Mouse (Mus musculus): ENCODE measurements at regions not wholly inside any gene's neighbourhood (a gene's known extent, or its start where the extent isn't known, plus 50 kb on each side); places are given as distances from the start of the nearest gene placed in this dataset.
"Not testable (repeated sequence)": the region's sequence is repeated elsewhere in the genome, so short reads cannot be mapped to it uniquely, and the experiment has no call there.

DNA sequence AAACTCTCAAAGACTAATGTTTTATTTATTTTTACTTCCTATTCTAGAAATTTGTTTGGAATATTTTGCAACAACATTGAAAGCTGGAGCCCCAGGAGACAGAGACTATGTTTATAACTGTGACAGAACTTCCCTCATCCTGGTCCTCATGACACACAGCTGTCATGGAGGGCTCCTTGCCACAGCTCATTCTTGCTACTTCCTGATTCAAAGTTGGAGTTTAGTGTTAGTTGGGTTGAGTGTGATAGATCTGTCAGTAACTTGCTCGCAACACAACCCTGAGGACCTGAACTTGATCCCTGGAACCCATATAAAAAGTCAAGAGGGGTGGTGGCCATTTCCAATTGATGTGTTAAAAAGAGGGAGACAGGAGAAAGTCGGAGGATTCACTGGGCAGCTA lies 328.3 kb upstream of the Nox3 start:
- Histone ChIP-seq H3K27me3 (ENCODE audit: control insufficient read depth, insufficient read depth, low read length, poor library complexity, severe bottlenecking) (no peaks in the 10 kb centered on the region), H3K36me3 (ENCODE audit: control insufficient read depth, insufficient read depth, low read length, poor library complexity, severe bottlenecking) (no peaks in the 10 kb centered on the region)

DNA sequence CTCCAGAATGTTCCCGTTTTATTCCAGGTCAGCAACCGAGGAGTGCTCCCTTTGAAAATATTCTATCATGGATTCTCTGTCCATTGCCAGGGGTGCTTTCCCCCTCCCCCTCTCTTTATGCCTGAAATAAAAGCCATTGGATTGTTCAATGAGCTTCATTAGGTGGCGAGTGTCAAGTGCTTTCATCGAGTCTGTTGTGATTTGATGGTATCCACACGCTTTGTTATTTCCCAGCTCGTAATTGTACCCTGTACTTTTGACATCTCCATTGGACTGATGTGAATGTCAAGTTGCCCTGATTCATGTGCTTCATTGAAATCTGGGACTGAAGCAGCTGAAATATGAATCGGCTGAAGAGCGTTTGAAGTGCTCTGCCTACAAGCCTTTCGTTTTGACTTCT lies 333.1 kb upstream of the Nox3 start:
- no peak for DNase-seq (ENCODE audit: low read depth, low spot score)
- no peaks in the 10 kb centered on the region for H3K27me3 ChIP-seq (ENCODE audit: control insufficient read depth, insufficient read depth, low read length, poor library complexity, severe bottlenecking)
- no peaks in the 10 kb centered on the region for H3K36me3 ChIP-seq (ENCODE audit: control insufficient read depth, insufficient read depth, low read length, poor library complexity, severe bottlenecking)

More for the DNA sequence above, 328.3 kb upstream of the Nox3 start:
- no peak for DNase-seq (ENCODE audit: low read depth, low spot score)

DNA sequence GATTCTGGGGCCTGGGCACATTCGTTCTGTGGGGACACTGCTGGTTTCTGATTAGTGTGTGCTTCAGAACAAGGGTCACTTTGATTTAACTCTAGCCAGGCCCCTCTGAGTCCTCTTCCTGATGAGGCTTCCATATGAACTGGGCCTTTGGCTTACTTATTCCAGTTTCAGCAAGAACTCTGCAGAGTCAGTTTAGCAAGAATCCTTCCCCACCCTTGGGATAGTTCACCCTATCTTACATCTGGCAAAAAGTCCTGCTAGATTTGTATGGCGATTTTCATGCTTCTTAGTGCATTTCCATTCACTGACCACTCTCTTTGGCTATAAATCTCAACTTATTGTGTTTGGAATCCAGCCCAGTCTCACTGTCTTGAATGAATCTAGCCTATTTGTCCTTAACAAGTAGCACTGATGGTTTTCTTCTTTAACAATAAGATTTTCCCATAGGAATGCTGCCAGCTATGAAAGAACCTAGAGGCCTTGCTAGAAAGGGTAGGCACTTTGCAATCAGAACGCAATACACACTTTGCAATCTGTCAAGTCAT lies 338.8 kb upstream of the Nox3 start:
- no peak for DNase-seq (ENCODE audit: low read depth, low spot score)
- H3K36me3 ChIP-seq (ENCODE audit: control insufficient read depth, insufficient read depth, low read length, poor library complexity, severe bottlenecking) = no peaks in the 10 kb centered on the region
- H3K27me3 ChIP-seq (ENCODE audit: control insufficient read depth, insufficient read depth, low read length, poor library complexity, severe bottlenecking) = no peaks in the 10 kb centered on the region

DNA sequence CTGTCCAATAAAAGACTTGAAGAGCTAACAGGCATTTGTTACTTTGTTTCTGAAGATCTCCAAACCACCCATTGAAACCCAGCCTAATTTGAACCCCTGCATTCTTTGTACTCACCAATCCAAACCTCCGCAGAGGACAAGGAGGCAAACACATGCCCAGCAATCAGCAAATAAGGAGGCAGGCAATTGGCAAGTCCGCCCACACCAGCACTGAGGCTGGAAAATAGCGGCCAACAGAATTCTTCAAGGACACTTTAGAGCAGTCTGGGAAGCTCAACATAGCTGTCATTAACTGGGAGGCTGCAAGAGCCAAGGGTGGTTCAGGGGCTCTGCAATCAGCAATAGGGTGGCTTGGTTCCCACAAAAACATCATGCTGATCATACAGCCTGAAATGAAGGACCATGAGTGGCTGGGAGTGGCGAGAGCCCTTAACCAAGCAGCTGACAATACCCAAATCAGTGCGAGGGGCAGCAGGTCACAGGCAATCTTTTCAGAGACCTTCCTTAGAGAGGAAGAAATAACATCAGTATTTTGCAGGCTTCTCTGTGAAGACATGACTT lies 344.1 kb upstream of the Nox3 start:
- no peak for DNase-seq (ENCODE audit: low read depth, low spot score)
- Histone ChIP-seq H3K36me3 (ENCODE audit: control insufficient read depth, insufficient read depth, low read length, poor library complexity, severe bottlenecking) (no peaks in the 10 kb centered on the region), H3K27me3 (ENCODE audit: control insufficient read depth, insufficient read depth, low read length, poor library complexity, severe bottlenecking) (no peaks in the 10 kb centered on the region)

DNA sequence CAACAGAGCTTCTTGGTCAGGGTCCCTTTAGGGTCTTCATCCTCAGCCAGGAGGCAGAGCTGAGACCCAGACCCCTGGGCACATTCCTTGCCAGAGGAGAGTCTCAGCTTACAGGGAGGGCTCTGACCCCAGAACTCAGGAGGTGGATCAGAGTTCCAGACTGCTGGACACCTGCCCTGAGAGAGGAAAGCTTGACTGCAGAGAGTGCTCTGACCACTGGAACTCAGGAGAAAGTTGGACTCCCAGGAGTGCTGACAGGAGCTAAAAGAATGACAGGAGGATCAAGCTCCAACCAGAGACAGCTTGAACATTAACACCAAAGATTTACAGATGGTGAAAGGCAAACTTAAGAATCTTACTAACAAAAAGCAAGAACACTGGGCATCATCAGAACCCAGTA lies 364.1 kb upstream of the Nox3 start:
- H3K27me3 ChIP-seq (ENCODE audit: control insufficient read depth, insufficient read depth, low read length, poor library complexity, severe bottlenecking); DNase-seq (ENCODE audit: low read depth, low spot score); H3K36me3 ChIP-seq (ENCODE audit: control insufficient read depth, insufficient read depth, low read length, poor library complexity, severe bottlenecking): not testable (repeated sequence)

DNA sequence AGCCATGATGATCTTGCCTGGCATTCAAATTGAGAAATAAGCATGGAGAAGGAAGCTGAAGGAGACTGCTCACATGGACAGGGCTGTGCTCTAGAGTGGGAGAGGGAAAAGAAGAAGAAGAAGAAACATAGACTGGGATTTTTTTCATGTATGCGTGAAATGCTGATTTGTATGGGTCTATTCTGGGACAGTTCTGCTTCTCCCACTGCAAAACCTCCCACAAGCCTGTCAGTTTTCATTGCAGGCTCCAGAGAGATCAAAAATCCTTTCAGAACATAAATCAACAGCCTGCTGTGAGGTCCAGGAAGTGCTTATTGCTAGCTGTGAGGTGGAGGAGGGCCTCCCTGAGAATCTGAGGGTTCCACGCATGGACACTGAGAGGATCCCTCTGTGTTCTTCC lies 377.3 kb upstream of the Nox3 start:
- Histone ChIP-seq H3K27me3 (ENCODE audit: control insufficient read depth, insufficient read depth, low read length, poor library complexity, severe bottlenecking) (no peaks in the 10 kb centered on the region), H3K36me3 (ENCODE audit: control insufficient read depth, insufficient read depth, low read length, poor library complexity, severe bottlenecking) (no peaks in the 10 kb centered on the region)
- no peak for DNase-seq (ENCODE audit: low read depth, low spot score)

DNA sequence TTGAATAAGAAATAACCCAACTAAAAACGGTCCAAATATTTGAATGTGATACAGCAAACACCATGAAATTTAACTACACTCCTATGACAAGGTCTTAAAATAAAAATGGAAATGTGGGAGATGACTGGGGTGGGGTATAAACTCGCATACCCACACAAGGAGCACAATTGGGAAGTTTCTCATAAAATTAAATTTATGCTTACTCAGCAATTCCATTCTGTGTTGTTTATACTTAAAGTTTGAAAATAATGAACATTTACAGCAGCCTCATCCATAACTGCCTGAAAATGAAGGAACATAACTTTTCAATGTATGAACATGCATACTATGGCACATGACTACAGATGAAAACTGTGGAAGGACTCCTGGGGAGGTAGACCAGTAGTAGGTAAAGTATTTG lies 384.5 kb upstream of the Nox3 start:
- DNase-seq (ENCODE audit: low read depth, low spot score) = no peak
- H3K36me3 ChIP-seq (ENCODE audit: control insufficient read depth, insufficient read depth, low read length, poor library complexity, severe bottlenecking) = no peaks in the 10 kb centered on the region
- no peaks in the 10 kb centered on the region for H3K27me3 ChIP-seq (ENCODE audit: control insufficient read depth, insufficient read depth, low read length, poor library complexity, severe bottlenecking)

DNA sequence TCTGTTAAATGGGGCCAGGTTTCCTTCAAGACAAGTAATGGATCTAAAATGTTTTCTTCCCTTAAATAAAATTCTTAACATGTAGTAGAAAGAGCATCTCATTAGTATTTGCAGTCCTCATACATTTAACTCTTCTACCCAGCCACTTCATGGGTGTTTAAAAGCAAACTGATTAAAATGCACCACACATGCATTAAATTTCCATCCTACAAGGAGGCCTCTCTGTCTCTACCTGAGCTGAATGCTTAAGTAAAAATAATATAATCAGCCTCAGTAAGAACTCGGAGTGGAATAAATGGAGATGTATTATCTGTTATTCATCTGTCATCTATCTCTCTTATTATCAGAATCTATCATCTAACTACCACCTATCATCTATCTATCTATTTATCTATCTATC lies 398.6 kb upstream of the Nox3 start:
- H3K36me3 ChIP-seq (ENCODE audit: control insufficient read depth, insufficient read depth, low read length, poor library complexity, severe bottlenecking) = no peaks in the 10 kb centered on the region
- H3K27me3 ChIP-seq (ENCODE audit: control insufficient read depth, insufficient read depth, low read length, poor library complexity, severe bottlenecking) = no peaks in the 10 kb centered on the region
- no peak for DNase-seq (ENCODE audit: low read depth, low spot score)

DNA sequence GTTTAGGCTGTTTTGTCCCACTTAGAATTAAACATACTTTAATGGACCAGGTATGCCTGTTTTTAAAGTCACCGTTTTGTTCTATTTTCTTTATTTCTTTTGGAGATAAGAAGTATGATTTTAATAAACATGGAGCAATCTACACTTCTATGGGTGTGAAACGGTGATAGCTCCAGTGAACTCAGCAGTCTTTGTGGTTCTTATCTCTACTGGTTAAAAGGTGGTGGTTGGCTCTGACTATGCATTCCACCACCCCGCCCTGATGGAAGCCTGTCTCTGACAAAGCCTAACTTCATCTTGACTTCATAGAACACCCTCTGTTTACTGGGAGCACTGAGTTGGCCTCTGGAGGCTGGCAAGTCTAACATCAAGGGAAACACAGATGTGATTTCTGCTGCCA lies 407.3 kb upstream of the Nox3 start:
- Histone ChIP-seq H3K27me3 (ENCODE audit: control insufficient read depth, insufficient read depth, low read length, poor library complexity, severe bottlenecking) (no peaks in the 10 kb centered on the region), H3K36me3 (ENCODE audit: control insufficient read depth, insufficient read depth, low read length, poor library complexity, severe bottlenecking) (no peaks in the 10 kb centered on the region)
- DNase-seq (ENCODE audit: low read depth, low spot score) = no peak

DNA sequence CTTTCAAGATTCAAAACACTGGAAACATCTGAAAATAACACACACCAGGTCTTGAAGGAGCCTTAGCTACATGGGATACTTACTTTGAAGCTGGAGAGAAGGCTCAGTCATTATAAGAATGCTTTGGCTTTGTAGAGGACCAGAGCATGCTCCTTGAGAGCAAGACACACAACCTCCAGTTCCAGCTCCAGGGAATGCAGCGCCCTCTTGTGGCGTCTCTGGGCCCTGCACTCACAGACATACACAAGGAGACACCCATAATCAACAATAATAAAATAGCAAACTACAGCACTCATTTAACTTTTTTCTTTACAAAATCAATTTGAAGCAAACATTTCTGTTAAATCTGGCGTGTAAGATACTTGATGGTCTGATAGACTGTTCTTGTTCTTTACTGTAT lies 413.2 kb upstream of the Nox3 start:
- peak; percentile 8 for DNase-seq (ENCODE audit: low read depth, low spot score)

DNA sequence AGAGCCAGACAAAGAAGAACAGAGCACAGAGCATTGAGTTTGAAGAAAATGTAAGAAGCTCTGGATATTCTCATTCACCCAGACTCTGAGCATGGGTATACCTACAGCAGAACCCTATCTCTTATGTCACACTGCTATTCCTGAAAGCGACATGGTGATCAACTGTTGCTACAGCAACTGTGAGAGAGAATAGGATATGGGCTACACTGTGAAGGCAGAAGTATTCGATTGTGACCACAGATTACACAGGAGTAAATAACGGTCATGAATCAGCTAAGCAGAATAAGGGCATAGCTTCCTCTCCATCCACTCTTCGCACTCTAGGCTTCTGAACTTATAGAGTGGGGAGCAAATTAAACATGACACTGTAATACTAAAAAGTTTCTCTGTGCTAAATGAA lies 417.0 kb upstream of the Nox3 start:
- DNase-seq (ENCODE audit: low read depth, low spot score) = no peak
- no peaks in the 10 kb centered on the region; the same call in 1 of the 2 replicates for H3K36me3 ChIP-seq (ENCODE audit: control insufficient read depth, insufficient read depth, low read length, poor library complexity, severe bottlenecking)
- no peaks in the 10 kb centered on the region for H3K27me3 ChIP-seq (ENCODE audit: control insufficient read depth, insufficient read depth, low read length, poor library complexity, severe bottlenecking)

More for the DNA sequence above, 413.2 kb upstream of the Nox3 start:
- H3K36me3 ChIP-seq (ENCODE audit: control insufficient read depth, insufficient read depth, low read length, poor library complexity, severe bottlenecking) = no peaks in the 10 kb centered on the region
- no peaks in the 10 kb centered on the region for H3K27me3 ChIP-seq (ENCODE audit: control insufficient read depth, insufficient read depth, low read length, poor library complexity, severe bottlenecking)

DNA sequence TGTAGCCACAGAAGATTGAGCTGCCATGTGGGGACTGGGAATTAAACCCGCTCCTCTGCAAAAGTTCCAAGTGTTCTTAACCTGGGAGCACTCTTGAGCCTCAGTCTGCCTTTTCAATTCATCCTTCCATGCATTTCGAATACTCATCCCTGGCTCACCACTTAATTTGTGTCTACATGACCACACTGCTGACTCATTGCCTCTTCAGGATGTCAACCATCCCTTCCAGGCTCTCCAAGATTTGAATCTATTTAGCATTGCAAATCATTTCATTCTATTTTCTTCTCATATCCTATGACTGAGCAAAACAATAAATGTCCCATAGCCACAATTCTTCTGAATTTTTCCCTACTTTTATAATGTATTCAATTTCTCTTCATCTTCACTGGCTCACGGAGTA lies 420.4 kb upstream of the Nox3 start:
- DNase-seq (ENCODE audit: low read depth, low spot score) = no peak
- Histone ChIP-seq H3K27me3 (ENCODE audit: control insufficient read depth, insufficient read depth, low read length, poor library complexity, severe bottlenecking) (no peaks in the 10 kb centered on the region), H3K36me3 (ENCODE audit: control insufficient read depth, insufficient read depth, low read length, poor library complexity, severe bottlenecking) (no peaks in the 10 kb centered on the region; the same call in 1 of the 2 replicates)

DNA sequence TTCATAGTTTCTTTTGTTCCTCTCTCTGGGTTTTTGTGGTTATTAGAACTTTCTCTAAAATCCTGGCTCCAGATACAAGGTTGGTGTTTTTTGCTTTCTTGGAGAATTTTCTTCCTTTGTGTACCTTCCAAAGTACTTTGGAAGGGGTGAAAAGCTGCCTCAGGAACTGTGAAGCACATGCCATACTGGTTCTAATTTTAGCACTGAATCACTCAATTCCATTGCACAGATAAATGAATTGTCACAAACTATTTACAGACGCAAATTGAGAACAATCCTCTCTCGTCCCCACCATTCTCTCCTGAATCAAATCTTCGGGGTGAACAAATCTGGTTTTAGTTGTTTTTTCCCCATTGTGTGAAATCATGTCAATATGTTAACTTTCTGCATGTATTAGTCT lies 437.6 kb upstream of the Nox3 start:
- Histone ChIP-seq H3K36me3 (ENCODE audit: control insufficient read depth, insufficient read depth, low read length, poor library complexity, severe bottlenecking) (no peaks in the 10 kb centered on the region), H3K27me3 (ENCODE audit: control insufficient read depth, insufficient read depth, low read length, poor library complexity, severe bottlenecking) (no peaks in the 10 kb centered on the region)
- no peak for DNase-seq (ENCODE audit: low read depth, low spot score)

DNA sequence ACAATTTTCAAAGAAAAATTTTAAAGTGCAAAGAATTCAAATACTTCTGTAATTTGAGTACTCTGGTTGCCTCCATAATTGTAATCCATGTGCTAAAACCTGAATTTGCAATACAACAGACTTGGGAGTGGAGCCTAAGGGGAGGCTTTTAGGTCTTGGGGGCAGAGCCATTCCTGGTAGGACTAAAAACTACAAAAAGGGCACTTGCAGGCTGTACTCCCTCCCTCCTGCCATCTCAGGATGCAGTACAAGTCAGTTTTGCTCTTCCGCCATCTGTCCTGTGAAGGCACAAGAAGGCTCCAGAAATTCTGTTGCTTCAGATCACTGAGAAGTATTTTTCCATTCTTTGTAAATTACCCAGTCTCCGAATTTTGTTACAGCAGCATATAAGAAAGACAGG lies 467.4 kb upstream of the Nox3 start:
- no peaks in the 10 kb centered on the region for H3K36me3 ChIP-seq (ENCODE audit: control insufficient read depth, insufficient read depth, low read length, poor library complexity, severe bottlenecking)
- H3K27me3 ChIP-seq (ENCODE audit: control insufficient read depth, insufficient read depth, low read length, poor library complexity, severe bottlenecking) = no peaks in the 10 kb centered on the region
- no peak for DNase-seq (ENCODE audit: low read depth, low spot score)

DNA sequence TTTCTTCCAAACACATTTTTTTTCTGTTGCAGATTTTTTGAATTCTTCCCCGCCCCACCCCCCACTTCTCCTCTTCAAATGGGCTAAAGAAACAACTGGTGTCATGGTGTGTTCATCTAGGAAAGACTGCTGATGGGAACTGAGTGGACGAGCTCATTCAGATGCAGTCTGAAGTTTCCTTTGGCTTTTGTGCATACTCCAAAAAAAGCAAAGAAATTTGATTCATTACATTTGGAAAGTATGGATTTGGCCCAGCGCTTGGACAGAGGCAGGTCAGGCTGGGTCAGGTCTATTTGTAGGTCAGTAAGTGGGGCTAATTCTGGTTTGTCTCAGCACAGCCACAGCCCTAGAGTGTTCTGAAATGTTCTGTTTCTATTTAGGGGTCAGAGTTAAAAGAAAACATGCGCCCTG lies 477.9 kb upstream of the Nox3 start:
- Histone ChIP-seq H3K36me3 (ENCODE audit: control insufficient read depth, insufficient read depth, low read length, poor library complexity, severe bottlenecking) (no peaks in the 10 kb centered on the region), H3K27me3 (ENCODE audit: control insufficient read depth, insufficient read depth, low read length, poor library complexity, severe bottlenecking) (no peaks in the 10 kb centered on the region)
- DNase-seq (ENCODE audit: low read depth, low spot score) = no peak

DNA sequence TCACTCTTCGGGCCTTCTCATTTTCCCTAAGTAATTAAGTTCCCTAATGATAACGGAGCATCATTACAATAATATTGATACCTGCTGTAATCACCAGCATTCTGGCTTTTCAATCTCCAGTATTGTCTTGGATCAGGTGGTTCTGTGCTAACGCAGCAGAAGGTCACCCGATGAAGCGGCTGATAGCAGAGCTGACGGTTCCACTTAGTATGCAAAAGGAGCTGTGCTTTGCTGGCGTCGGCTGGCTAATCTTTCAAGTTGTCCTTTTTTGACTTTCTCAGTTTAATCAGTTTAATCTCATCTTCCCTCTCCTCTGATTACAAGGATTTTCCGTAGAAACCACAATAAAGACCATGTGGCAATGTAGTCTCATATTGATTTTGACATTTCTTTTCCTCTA lies 478.9 kb upstream of the Nox3 start:
- no peak for DNase-seq (ENCODE audit: low read depth, low spot score)
- H3K36me3 ChIP-seq (ENCODE audit: control insufficient read depth, insufficient read depth, low read length, poor library complexity, severe bottlenecking) = no peaks in the 10 kb centered on the region
- no peaks in the 10 kb centered on the region for H3K27me3 ChIP-seq (ENCODE audit: control insufficient read depth, insufficient read depth, low read length, poor library complexity, severe bottlenecking)
